Mouse (Mus musculus): ENCODE measurements around the gene Ctps2.
"Not testable (repeated sequence)": the region's sequence is repeated elsewhere in the genome, so short reads cannot be mapped to it uniquely, and the experiment has no call there.

The Ctps2 gene

DNA sequence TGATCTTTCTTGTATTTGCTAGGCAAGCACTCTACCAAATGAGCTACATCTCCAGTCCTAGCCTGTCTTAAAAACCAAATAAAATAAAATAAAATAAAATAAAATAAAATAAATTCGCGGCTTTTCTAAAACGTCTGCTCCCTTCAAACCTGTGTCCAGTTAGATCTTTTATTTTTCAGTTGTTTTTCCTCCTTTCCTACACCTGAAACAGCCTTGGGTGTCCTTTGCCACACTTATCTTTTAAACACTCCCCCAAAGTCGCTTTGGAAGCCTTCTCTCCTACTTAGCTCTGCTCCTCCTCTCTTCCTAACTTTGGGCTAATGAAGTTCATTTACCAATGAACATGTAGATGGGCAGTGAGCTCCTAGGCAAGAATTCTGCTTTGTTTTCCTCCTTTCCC is at the start of gene Ctps2:
TSS of gene Ctps2 (plus strand) at position 301 of the 400 bp plus-strand sequence.
- no peak for DNase-seq

GRCm38 (mm10) chrX:162868294-162868965 is 32.6 kb upstream of the Ctps2 start:
- DNase-seq, result no peak

DNA sequence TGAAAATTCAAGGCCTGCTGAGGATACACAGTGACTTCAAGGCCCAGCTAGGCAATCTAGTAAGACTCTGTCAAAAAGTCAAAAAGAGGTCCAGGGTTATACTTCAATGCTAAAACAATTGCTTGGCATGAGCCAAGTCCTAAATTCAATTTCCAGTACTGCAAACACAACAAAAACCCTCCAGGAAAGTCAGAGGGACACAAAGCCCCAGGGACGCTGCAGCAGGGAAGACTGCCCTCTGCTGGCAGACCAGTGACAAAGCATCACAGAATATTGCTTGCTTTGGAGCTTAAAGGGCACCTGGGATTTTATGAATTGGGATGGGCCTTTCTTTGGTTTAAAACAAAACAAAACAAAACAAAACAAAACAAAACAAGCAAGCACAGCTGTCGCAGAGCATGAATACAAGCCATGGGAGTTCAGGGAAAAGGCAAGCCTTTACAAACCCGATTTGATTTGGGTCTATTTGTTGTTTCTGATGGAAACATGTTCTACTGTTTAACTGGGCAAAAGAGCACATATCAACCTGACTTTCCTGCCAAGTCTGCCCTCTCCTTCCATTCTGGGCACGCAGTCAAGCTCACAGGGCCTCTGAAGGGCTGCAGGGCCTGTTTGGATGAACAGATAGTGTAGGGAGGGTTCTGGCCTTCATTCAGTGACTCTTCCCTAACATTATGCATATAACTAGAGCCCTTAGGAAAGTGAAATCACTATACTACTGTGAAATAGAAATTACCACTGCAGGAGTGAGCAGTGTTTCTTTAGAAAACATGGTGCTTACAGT is 29.1 kb upstream of the Ctps2 start:
- DNase-seq, result no peak

DNA sequence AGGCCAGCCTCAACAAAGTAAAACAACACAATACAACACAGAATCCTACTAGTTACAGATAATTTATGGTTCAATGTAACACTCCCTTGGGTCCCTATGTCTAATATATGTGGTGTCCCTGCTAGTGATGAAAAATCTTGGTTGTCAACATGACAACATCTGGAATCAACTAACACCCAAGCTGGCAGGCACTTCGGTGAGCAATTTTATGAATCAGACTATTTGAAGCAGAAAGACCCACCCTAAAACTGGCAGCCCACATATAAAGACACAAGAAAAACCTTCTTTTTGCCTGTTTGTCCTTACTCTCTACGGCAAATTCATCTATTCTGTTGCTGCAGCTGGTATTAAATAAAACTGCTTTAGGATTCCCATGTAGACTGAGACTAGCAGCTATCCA is 27.3 kb upstream of the Ctps2 start:
- DNase-seq, result no peak

- DNase-seq, result no peak
Observed at GRCm38 (mm10) chrX:162878236-162878635, 22.8 kb upstream of the Ctps2 start.

DNA sequence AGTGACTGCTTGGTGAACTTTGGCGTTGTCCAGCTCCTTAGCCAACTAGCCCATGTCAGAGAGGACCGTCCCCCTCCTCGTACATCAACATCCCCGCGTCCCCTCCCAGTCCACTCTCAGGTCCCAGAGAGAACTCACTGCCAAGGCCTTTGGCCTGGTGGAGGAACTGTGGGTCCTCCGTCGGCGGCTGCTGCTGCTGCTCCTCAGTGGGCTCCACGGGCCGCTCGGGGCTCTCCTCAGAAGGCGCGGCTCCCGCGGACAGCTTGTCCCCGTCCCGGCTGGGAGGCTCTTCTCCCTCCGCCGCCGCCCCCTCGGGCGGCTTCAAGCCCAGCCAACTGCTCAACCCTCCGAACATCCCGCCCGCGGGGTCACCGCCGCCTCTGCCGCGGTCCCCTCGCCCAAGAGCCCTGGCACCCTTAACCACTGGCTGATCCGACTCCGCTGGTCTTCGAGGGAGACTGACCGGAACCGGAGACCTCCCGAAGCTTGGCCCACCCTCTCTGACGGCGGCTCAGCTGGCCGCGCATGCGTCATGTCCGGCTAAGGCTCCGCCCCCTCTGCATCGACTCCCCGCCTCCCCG is 13.0 kb upstream of the Ctps2 start, which contains the start of gene Syap1:
TSS of gene Syap1 (minus strand) at position 517 of the 581 bp plus-strand sequence.
- DNase-seq, result peak; percentile 72

DNA sequence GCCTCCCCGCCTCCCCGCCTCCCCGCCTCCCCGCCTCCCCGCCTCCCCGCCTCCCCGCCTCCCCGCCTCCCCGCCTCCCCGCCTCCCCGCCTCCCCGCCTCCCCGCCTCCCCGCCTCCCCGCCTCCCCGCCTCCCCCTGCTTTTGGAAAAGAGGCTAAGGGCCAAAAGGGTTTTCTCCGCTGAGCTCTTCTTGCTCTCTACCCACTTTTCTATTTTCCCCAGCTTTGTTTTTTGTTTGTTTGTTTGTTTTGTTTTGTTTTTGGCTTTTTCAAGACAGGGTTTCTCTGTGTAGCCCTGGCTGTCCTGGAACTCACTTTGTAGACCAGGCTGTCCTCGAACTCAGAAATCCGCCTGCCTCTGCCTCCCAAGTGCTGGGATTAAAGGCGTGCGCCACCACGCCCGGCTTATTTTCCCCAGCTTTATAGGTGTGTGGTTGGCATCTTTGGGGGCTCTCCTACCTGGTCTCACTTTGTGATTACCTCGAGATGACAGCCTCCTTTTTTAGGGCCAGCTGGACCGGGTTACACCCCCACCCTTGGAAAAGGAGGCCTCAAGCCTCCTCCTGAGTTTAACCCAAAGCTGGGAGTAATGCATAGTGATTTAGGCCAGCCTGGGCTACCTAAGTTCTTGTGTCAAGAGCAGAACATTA is 12.3 kb upstream of the Ctps2 start:
- DNase-seq, result not testable (repeated sequence)

- DNase-seq, result peak; percentile 8
Observed at GRCm38 (mm10) chrX:162901371-162902039, 467 bp downstream of the Ctps2 start.

DNA sequence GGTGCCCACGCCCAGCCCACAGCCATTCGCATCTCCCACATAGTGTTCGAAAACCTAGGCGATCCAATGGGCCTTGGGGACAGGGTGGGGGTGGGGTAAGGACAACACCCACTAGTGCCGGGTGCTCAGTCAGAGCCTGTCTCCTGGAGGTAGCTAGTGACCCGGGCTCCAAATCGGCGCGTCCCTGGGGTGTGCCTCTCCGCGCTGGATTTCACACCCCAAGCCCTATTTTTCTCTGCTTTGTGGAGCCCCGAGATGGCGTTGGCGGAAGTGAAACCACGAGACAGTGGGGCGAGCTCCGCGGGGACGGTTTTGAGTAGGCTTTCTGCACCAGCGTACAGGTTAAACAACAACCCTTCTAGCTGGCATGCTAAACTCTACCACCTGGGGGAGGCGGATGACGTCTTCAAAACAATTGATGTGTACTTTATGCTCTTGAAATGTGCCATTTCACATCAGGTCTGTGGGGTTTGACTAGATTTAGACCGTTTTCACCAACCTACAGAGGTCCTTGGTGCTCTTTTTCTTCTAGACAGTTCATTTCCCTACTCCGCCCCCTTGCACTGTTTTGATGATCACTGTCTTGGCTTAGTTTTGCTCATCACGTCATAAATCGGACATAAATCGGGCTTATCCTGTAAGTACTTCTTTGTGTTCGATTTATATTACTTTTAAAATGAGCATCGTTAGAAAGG is 1.1 kb downstream of the Ctps2 start:
- DNase-seq, result peak; percentile 21

DNA sequence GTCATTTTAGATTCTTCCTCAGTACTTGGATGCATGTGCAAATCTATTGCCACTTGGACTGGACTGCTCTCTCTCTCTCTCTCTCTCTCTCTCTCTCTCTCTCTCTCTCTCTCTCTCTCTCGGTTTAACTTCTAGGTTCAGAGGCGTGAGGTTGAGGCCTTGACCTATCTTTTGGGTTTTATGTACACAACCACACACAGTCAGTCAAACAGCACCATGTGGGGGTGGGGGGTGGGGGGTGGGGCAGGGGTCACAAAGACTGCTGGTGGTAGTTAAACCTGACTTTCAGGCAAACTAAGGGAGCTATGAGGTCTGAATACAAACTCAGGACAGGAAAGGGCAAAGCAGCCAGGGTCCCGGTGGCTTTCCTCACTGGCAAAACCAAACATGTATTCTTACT is 6.5 kb downstream of the Ctps2 start:
- no peak for DNase-seq

DNA sequence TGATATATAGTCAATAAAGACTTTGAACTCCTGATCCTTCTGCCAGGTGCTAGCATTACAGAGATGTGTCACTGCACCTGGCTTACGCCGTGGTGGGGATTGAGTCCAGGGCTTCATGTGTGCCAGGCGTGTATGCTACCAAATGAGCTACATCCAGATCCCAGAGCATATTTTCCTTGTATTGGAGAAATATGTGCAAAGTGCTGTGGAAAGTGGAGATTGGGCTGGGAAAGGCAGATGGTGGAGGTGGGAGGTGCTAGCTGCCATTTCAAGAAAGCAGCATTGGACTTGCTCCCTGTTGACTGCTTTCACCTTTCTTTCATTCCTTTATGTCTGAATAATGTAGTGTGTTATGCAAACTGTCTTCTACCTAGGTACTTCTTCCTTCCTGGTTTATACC is 12.6 kb downstream of the Ctps2 start:
- DNase-seq, result no peak

DNA sequence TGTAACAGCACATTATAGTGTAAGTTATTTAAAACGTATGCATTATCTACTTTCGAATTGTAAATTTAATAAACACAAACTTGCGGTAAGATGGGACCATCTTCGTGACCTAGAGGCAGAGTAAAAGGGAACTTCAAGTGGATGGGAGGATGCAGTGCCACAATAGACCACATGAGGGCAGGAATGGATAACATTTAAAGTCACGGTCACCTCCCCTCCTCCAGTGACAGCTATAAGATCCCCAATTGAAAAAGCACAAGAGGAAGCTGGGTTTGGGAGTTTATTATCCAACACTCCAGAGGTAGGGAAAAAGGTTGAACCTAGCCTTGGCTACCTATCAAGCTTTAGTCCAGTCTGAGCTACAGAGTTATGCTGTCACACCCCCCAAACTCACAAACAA is 14.7 kb downstream of the Ctps2 start:
- DNase-seq, result peak; percentile 62

GRCm38 (mm10) chrX:162921487-162922125 is 20.6 kb downstream of the Ctps2 start:
- DNase-seq, result no peak

- no peak for DNase-seq
Observed at GRCm38 (mm10) chrX:162931467-162931866, 30.4 kb downstream of the Ctps2 start.

DNA sequence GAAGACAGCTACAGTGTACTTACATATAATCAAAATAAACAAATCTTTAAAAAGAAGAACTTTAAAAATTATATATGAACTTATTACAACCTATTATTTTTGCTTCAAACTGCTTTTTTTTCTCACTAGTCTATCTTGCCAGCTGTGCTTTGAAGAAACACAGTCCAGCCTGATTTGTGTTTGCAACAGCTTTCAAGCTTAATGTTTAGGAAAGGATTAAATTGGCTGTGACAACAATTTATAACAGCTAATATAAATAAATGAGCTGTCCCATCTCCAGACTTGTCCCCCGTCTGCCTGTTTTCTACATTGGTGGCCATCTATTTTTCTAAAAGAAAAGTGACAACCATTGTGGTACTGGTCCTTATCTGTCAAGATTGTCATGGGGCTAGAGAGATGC is 41.0 kb downstream of the Ctps2 start:
- DNase-seq, result no peak

- DNase-seq, result peak; percentile 12
Observed at GRCm38 (mm10) chrX:162949811-162950439, 48.9 kb downstream of the Ctps2 start.

DNA sequence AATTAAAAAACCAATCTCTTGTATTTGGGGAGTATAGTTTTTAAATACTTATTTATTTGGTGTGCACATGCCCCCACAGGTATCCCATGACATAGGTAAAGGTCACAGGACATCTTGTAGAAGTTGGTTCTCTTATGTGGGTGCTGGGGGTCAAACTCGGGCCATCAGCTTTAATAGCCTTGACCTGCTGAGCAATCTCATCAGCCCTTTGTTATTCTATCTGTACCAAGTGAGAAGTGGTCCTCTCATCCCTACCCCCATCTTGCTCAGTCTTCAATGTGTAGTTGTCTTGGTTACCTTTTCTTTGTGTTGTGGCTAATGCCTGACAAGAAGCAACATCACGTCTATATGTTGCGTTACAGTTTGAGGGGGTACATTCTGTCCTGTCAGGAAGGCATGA is 56.9 kb downstream of the Ctps2 start:
- no peak for DNase-seq

DNA sequence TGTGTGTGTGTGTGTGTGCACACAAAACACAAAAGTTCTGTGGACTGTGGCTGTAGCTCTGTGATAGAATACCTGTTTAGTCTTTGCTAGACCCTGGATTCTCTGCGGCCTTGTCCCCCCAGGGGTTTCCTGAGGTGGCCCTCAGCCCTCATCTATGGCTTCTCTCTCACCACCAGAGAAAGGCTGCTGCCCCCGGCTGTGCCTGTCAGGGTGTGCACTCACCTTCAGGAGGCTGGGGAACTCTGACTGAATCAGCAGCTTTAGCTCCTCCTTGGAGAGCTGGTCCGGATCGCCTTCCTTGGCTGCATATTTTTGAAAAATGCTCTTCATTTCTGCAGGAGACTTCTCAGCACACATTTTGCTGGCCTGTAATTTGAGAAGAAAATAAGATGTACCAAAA is 62.8 kb downstream of the Ctps2 start:
- no peak for DNase-seq

- no peak for DNase-seq
Observed at GRCm38 (mm10) chrX:162964383-162964782, 63.3 kb downstream of the Ctps2 start, which contains the start of gene S100g. S100g (minus strand) TSS chrX:162964599.

GRCm38 (mm10) chrX:162967456-162967855 is 66.4 kb downstream of the Ctps2 start:
- no peak for DNase-seq

- DNase-seq, result no peak
Observed at GRCm38 (mm10) chrX:162976194-162976593, 75.2 kb downstream of the Ctps2 start.
